Mouse (Mus musculus) activated CD4-positive, CD25-positive, alpha-beta regulatory T cell, adult 4 months (primary cell): ENCODE results near the gene Ecpas. TPM values are rescaled to one million over a fixed set of nuclear protein-coding genes. Genes with fewer than 3 reads are reported as not detected.

Source experiments
- ATAC-seq: one replicate; pipeline ENCODE4 v1.8.0; 2017
- polyA plus RNA-seq, 2 experiments: library from polyadenylated mRNA; unstranded; fragments of 100-300 nt; shearing (Covaris generic); gene quantifications; one replicate each; pipeline ENCODE4 v1.2.1; 2017

Gene Ecpas
- polyA plus RNA-seq, 2 experiments from 2014 or later: 24.3 to 25.1 TPM

- no peak for ATAC-seq
These were observed 2.1 kb downstream of the Ecpas start for GRCm38 (mm10) chr4:58910175-58911068.

- no peak for ATAC-seq
These were observed 5.1 kb downstream of the Ecpas start for GRCm38 (mm10) chr4:58907453-58907852.

- ATAC-seq: peak; percentile 54
These were observed 14.2 kb downstream of the Ecpas start for GRCm38 (mm10) chr4:58898318-58898717.

GRCm38 (mm10) chr4:58897436-58897835 lies 15.1 kb downstream of the Ecpas start:
- no peak for ATAC-seq

GRCm38 (mm10) chr4:58894399-58894798 lies 18.1 kb downstream of the Ecpas start:
- no peak for ATAC-seq

- ATAC-seq: no peak
These were observed 22.3 kb downstream of the Ecpas start for GRCm38 (mm10) chr4:58890035-58890782.

- ATAC-seq: no peak
These were observed 24.0 kb downstream of the Ecpas start for GRCm38 (mm10) chr4:58888568-58888967.

- ATAC-seq: no peak
These were observed 24.9 kb downstream of the Ecpas start for GRCm38 (mm10) chr4:58887626-58888025.

- ATAC-seq: no peak
These were observed 25.8 kb downstream of the Ecpas start for GRCm38 (mm10) chr4:58886778-58887177.

- no peak for ATAC-seq
These were observed 27.2 kb downstream of the Ecpas start for GRCm38 (mm10) chr4:58885341-58885740.

- no peak for ATAC-seq
These were observed 28.7 kb downstream of the Ecpas start for GRCm38 (mm10) chr4:58883841-58884240.

GRCm38 (mm10) chr4:58874373-58874772 lies 38.2 kb downstream of the Ecpas start:
- no peak for ATAC-seq

- no peak for ATAC-seq
These were observed 45.3 kb downstream of the Ecpas start for GRCm38 (mm10) chr4:58867242-58867641.

- no peak for ATAC-seq
These were observed 79.6 kb downstream of the Ecpas start for GRCm38 (mm10) chr4:58832908-58833307.

GRCm38 (mm10) chr4:58825921-58826320 lies 86.6 kb downstream of the Ecpas start:
- no peak for ATAC-seq

- ATAC-seq: no peak
These were observed 124.9 kb downstream of the Ecpas start, which contains the start of gene Olfr267 for GRCm38 (mm10) chr4:58787616-58788015. Gene Olfr267 (minus strand): TSS chr4:58787716.

- ATAC-seq: no peak
These were observed 125.9 kb downstream of the Ecpas start for GRCm38 (mm10) chr4:58786659-58787058.

- ATAC-seq: no peak
These were observed 149.1 kb downstream of the Ecpas start for GRCm38 (mm10) chr4:58763417-58763816.

- no peak for ATAC-seq
These were observed 163.0 kb downstream of the Ecpas start for GRCm38 (mm10) chr4:58749510-58749909.

GRCm38 (mm10) chr4:58749101-58749500 lies 163.4 kb downstream of the Ecpas start:
- no peak for ATAC-seq
